Mouse (Mus musculus): ENCODE results near the gene Sf3b4.

Gene Sf3b4

GRCm38 (mm10) chr3:96172197-96173178 is at the start of gene Sf3b4:
TSS of gene Sf3b4 (plus strand) at chr3:96172332.
- peak; percentile 80 for DNase-seq

GRCm38 (mm10) chr3:96124235-96124634 is 47.9 kb upstream of the Sf3b4 start:
- no peak for DNase-seq

GRCm38 (mm10) chr3:96128128-96128527 is 44.0 kb upstream of the Sf3b4 start:
- DNase-seq = no peak

- no peak for DNase-seq
Measured at GRCm38 (mm10) chr3:96132478-96132877, 39.7 kb upstream of the Sf3b4 start.

- DNase-seq = no peak
Measured at GRCm38 (mm10) chr3:96133327-96133905, 38.7 kb upstream of the Sf3b4 start.

- no peak for DNase-seq
Measured at GRCm38 (mm10) chr3:96135011-96135410, 37.1 kb upstream of the Sf3b4 start.

GRCm38 (mm10) chr3:96147950-96148349 is 24.2 kb upstream of the Sf3b4 start:
- DNase-seq = peak; percentile 61

GRCm38 (mm10) chr3:96151836-96152235 is 20.3 kb upstream of the Sf3b4 start:
- DNase-seq = no peak

- no peak for DNase-seq
Measured at GRCm38 (mm10) chr3:96152611-96153010, 19.5 kb upstream of the Sf3b4 start.

GRCm38 (mm10) chr3:96155501-96155900 is 16.6 kb upstream of the Sf3b4 start:
- DNase-seq = no peak

GRCm38 (mm10) chr3:96159820-96160219 is 12.3 kb upstream of the Sf3b4 start:
- no peak for DNase-seq

GRCm38 (mm10) chr3:96160222-96160802 is 11.8 kb upstream of the Sf3b4 start:
- DNase-seq = no peak

GRCm38 (mm10) chr3:96160803-96161516 is 11.2 kb upstream of the Sf3b4 start:
- DNase-seq = peak; percentile 72

- DNase-seq = no peak
Measured at GRCm38 (mm10) chr3:96161869-96162840, 10.0 kb upstream of the Sf3b4 start, which contains the start of gene Mtmr11. TSS of gene Mtmr11 (plus strand) at chr3:96162004.

GRCm38 (mm10) chr3:96163040-96163439 is 9.1 kb upstream of the Sf3b4 start:
- DNase-seq = no peak

- DNase-seq = no peak
Measured at GRCm38 (mm10) chr3:96168466-96169158, 3.5 kb upstream of the Sf3b4 start.

GRCm38 (mm10) chr3:96170276-96170675 is 1.9 kb upstream of the Sf3b4 start:
- no peak for DNase-seq

- no peak for DNase-seq
Measured at GRCm38 (mm10) chr3:96170976-96171545, 1.1 kb upstream of the Sf3b4 start.

GRCm38 (mm10) chr3:96171583-96172196 is 442 bp upstream of the Sf3b4 start:
- DNase-seq = peak; percentile 44

- DNase-seq = no peak
Measured at GRCm38 (mm10) chr3:96173185-96173584, 1.1 kb downstream of the Sf3b4 start.

Measured in cerebellum, adult 8-10 months (tissue).